Mouse (Mus musculus): Measurements from ENCODE around the gene Dmrtc2.
A peak's percentile ranks its signal among the peaks of the same experiment; 100 is the strongest.
"Not testable (repeated sequence)": the region's sequence is repeated elsewhere in the genome, so short reads cannot be mapped to it uniquely, and the experiment has no call there.

The Dmrtc2 gene

GRCm38 (mm10) chr7:24869080-24869479, 777 bp upstream of the Dmrtc2 start:
- DNase-seq (ENCODE audit: low spot score in 2 of 2), result no peak

- no peak for DNase-seq (ENCODE audit: low spot score in 2 of 2)
Observed at GRCm38 (mm10) chr7:24877588-24877987, 7.7 kb downstream of the Dmrtc2 start.

- no peak for DNase-seq (ENCODE audit: low spot score in 2 of 2)
Observed at GRCm38 (mm10) chr7:24879620-24880019, 9.8 kb downstream of the Dmrtc2 start.

DNA sequence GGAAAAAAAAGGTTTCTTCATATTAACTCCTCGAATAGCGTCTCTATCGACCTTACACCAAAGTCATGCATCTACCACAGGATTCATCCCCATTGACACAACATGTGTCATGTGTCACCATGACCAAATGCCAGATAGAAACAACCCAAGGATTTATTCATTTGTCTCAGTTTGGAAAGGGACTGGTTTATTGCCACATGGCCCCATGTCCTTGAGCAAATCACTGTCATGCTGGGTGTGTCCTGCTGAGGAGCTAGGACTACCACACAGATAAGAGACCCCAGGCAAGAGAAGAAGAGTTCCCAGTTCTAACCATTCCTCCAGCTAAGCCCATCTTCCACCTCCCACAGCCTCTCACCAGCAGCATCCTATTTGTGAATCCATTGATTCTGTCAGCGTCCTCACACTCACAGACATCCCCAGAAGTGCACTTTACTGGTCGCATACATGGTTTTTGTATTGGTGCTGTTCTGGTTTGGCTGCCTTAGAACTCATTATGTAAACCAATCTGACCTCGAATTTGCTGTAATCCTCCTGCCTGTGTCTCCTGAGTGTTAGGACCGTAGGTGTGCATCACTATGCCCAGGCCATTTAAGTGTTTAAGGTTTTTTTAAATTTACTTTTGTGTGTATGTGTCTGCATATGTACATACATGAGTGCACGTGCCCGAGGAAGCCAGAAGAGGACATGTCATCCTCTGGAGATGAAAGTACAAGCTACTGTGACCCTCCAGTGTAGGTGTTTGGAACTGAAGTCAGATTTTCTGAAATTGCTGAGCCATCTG, 12.8 kb downstream of the Dmrtc2 start:
- no peak for DNase-seq (ENCODE audit: low spot score in 2 of 2)

- peak; percentile 97 to 98 for DNase-seq (ENCODE audit: low spot score in 2 of 2)
Observed at GRCm38 (mm10) chr7:24883896-24884692, 14.2 kb downstream of the Dmrtc2 start, which contains the start of gene Rps19. Rps19 (plus strand) TSS chr7:24884371.

DNA sequence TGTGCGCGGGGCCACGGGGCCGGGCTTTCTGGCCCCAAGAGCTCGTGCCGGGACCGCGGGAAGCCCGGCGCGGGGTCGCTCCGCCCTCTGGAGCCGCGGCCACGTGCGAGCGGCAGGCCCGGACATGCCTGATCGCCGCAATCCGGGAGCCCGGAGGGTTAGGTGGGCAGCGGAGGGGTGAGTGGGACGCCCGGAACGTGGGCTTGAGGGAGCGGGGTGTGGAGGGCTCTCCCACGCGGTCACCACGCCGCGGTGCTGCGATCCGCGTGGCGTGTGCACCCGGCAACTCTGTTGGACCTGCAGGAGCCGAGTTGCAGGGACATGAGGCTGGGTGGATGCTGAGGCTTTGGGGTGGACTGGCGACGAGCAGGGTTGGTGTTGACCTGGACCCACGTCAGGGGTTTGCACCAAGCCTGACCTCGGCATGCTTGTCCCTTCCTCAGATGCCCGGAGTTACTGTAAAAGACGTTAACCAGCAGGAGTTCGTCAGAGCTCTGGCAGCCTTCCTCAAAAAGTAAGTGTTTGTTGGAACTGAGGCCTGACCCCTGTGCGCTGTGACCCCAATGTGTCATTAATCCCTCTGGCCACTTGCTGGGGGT, 14.9 kb downstream of the Dmrtc2 start:
- no peak for DNase-seq (ENCODE audit: low spot score in 2 of 2)

GRCm38 (mm10) chr7:24885468-24886307, 15.8 kb downstream of the Dmrtc2 start:
- DNase-seq (ENCODE audit: low spot score in 2 of 2), result no peak

- DNase-seq (ENCODE audit: low spot score in 2 of 2), result no peak
Observed at GRCm38 (mm10) chr7:24886308-24886633, 16.4 kb downstream of the Dmrtc2 start.

DNA sequence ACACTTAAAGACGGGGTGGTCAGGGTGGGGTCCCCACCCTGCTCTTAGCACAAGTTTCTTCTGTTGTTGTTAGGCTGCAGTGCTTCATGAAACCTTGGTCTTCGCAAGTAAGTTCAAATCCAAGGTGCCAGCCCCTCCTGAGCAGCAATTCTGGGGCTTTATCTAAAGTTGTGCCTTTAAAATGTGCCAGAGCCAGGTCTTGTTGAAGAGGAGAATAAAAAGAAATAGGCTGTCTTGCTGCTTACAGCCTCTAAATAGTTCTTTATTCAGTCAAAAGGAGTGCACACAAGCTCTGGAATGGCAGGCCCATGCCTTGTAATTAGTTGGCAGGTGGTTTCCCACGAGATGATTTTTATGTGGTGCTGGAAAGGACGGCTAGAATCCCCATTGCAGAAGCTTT, 17.2 kb downstream of the Dmrtc2 start:
- DNase-seq (ENCODE audit: low spot score in 2 of 2), result no peak

DNA sequence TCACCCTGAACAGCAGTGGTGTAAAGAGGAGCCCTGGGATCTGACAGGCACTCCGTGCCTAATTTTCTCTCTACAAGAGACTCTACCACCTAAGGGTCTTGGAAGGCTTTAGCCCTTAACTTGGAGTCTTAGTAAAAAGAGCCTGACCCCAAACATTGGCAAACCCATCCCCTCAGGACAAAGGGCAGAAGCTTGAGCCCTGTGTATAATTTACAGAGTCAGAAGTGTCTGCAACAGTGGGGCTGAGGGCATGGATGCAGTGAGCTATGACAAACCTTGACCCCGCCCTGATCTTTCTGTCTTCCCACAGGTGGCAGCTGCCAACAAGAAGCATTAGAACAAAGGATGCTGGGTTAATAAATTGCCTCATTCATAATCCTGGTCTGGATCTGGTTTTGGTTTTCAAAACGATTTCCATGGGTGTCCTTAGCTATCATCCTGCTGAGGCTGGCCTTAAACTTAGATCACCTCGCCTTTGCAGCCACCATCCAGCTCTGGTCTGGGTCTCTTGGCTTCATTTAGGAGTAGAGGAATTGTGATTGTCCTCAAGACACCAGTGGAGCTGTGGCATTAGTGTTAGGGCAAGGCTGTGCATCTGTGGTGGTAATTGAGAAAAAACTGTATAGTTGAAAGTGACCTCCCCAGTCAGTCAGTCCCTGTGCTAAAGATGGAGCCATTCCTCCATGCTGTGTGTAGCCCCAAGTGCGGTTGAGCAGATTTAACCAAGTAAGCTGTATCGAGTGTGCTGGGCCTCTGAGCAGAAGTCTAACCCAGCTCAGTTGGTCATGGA, 19.8 kb downstream of the Dmrtc2 start:
- DNase-seq (ENCODE audit: low spot score in 2 of 2), result peak; percentile 57

- peak; percentile 75 for DNase-seq (ENCODE audit: low spot score in 2 of 2)
Observed at GRCm38 (mm10) chr7:24890281-24891216, 20.7 kb downstream of the Dmrtc2 start.

DNA sequence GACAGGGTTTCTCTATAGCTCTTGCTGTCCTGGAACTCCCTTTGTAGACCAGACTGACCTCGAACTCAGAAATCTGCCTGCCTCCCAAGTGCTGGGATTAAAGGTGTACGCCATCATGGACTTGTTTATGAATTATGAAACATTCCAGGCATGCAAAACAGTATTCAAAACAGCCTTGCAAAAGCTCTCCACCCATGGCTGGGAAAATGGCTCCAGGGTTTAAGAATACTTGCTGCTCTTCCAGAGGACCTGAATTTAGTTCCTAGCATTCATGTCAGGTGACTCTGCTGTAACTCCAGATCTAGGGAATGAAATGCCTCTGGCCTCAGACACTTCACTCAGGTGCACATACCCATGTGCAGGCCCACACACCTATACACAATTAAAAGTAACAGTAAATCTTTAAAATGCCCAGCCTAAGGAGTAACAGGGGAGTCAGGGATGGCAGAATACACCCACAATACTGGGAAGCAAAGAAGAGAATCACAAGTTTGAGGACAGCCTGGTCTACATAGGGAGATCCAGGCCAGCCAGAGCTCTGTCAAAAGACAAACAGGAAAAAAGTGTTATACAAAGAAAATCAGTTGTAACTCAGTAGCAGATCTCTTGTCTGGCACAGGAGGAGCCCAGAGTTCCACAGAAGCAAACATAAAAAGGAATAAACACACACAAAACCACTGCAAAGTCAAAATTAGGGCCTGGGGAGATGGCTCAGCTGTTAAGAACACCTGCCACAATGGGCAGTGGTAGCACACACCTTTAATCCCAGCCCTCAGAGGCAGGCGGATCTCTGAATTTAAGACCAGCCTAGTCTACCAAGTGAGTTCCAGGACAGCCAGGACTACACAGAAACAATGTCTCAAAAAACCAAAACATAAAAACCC, 21.6 kb downstream of the Dmrtc2 start:
- DNase-seq (ENCODE audit: low spot score in 2 of 2), result no peak

DNA sequence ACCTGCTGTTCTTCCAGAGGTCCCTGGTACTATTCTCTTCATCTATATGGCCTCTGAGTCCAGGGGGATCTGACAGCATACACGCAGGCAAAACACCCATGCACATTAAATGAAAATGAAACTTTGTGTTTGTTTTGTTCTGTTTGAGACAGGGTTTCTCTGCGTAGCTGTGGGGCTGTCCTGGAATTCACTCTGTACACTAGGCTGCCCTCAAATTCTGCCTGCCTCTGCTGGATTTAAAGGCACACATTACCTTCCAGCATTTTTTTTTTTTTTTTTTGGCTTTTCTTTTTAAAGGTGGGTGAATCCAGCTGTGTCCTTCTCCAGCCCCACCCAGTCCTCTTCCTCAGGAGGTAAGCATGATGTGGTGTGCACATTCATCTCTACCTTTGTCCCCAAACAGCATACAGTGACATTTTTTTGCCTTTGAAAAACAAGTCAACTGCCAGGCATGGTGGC, 22.3 kb downstream of the Dmrtc2 start:
- DNase-seq (ENCODE audit: low spot score in 2 of 2), result no peak

- not testable (repeated sequence) for DNase-seq (ENCODE audit: low spot score in 2 of 2)
Observed at GRCm38 (mm10) chr7:24895749-24896148, 25.9 kb downstream of the Dmrtc2 start.

DNA sequence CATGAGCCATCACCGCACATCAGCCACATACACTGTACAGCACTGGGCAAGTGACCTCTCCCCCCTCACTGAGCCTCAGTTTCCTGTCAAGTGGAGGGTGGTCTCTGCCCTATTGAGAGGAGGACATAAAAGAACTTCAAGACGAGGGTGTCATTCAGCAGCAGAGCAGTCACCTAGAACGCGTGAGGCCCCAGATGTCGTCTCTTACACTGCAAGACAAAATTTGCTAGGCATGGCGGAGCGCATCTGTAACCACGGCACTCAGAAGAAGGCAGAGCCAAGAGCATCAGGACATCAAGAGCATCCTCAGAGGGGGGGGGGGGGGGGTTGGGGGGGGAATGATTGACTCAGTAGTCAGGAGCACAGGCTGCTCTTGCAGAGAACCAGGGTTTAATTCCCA, 26.4 kb downstream of the Dmrtc2 start:
- DNase-seq (ENCODE audit: low spot score in 2 of 2), result peak; percentile 77 to 78

- peak; percentile 94 to 95 for DNase-seq (ENCODE audit: low spot score in 2 of 2)
Observed at GRCm38 (mm10) chr7:24897224-24897623, 27.4 kb downstream of the Dmrtc2 start, which contains the start of gene Cd79a. Cd79a (plus strand) TSS chr7:24897381.

- DNase-seq (ENCODE audit: low spot score in 2 of 2), result no peak
Observed at GRCm38 (mm10) chr7:24897959-24898358, 28.1 kb downstream of the Dmrtc2 start.

- DNase-seq (ENCODE audit: low spot score in 2 of 2), result peak; percentile 46 to 52
Observed at GRCm38 (mm10) chr7:24901114-24901513, 31.3 kb downstream of the Dmrtc2 start.

GRCm38 (mm10) chr7:24901842-24902241, 32.0 kb downstream of the Dmrtc2 start:
- peak; percentile 79 to 85 for DNase-seq (ENCODE audit: low spot score in 2 of 2)
